Mouse (Mus musculus): ENCODE measurements around the gene Ube2o. TPM values are rescaled to one million over a fixed set of nuclear protein-coding genes. Genes with fewer than 3 reads are reported as not detected.
A peak's percentile ranks its signal among the peaks of the same experiment; 100 is the strongest.

Gene Ube2o
- polyA plus RNA-seq, 1 experiment from 2014 or later = 11.2 TPM

DNA sequence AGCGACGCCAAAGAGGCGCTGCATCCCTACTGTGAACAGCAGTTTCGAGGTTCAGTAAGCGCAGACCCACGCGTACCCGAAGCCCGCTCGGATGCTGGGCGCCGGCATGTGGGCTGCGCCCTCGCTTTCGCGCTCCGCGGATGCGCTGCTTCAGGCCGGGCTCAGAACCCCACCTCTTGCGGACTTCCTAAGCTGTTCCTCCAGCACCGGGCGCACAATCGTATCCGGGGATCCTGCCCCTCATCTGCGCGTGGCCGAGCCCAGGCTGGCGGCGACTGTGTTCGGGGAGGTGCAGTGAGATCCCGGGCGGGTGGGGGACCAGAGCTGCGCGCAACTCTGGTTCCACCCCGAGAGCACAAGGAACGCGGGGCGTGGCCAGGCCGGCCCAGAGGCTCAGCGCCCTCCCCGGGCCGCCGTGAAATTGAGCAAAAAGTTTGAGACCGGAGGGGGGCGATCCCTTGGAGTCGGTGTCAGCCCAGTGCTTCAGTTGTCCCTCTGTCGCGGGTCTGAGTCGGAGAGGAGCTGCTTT, 48.4 kb downstream of the Ube2o start:
- peak overlapping the region; percentile 53 for H3K4me3 ChIP-seq (ENCODE audit: low read length)

DNA sequence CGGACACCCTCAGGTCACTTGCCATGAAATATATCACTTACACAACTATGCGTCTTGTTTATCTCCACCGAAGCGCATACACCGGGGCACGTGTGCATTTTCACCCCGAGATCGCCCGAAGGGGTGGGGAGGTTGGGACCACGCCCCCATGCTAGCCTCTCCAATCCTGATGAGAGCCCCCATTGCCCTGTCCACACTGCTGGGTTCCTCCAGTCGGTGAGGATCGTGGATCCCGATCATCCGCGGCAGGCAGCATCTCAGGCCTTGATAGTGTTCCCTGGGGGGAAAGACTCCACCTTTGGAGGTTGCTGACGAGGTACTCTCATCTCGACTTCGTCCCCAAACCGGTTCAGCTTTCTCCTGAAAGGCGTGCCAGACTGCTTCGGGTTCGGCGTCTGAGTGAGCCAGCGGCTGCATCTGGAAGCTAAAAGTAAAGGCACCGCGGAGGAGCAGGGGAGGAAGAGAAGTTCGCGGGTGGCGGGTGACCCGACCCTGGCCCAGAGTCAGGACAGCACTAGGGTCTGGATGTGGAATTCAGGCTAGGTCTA, 48.9 kb downstream of the Ube2o start:
- H3K4me1 ChIP-seq (ENCODE audit: control insufficient read depth, insufficient read depth, low read length) = peaks cover 27% of the 10 kb centered on the region
- no peaks in the 10 kb centered on the region for H3K9me3 ChIP-seq (ENCODE audit: control insufficient read depth, low read length)
- H3K4me3 ChIP-seq (ENCODE audit: low read length) = peak overlapping the region; percentile 53
- no peak overlapping the region for H3K27ac ChIP-seq (ENCODE audit: low read depth, low read length)
- ATAC-seq (ENCODE audit: low FRiP score, low TSS enrichment) = no peak; the same call in 1 of the 2 replicates
- peak overlapping the region; percentile 93 for H3K4me2 ChIP-seq (replicated peaks; ENCODE audit: low read depth, low read length)
- under 1% methylated on average over 30 of the region's 30 CpGs for WGBS
- H3K36me3 ChIP-seq (ENCODE audit: control insufficient read depth, insufficient read depth, low read length) = no peaks in the 10 kb centered on the region; the same call in 1 of the 2 replicates
- H3K27me3 ChIP-seq (ENCODE audit: control insufficient read depth, insufficient read depth, low read length) = peaks cover 33% of the 10 kb centered on the region
- peak overlapping the region; percentile 57; the same call in 1 of the 2 replicates for H3K9ac ChIP-seq (ENCODE audit: low read depth, low read length)

More for the DNA sequence above, 48.4 kb downstream of the Ube2o start:
- Histone ChIP-seq H3K9me3 (ENCODE audit: control insufficient read depth, low read length) (no peaks in the 10 kb centered on the region), H3K9ac (ENCODE audit: low read depth, low read length) (peak overlapping the region; percentile 57), H3K27me3 (ENCODE audit: control insufficient read depth, insufficient read depth, low read length) (peaks cover 33% of the 10 kb centered on the region), H3K4me1 (ENCODE audit: control insufficient read depth, insufficient read depth, low read length) (peaks cover 27% of the 10 kb centered on the region), H3K27ac (ENCODE audit: low read depth, low read length) (no peak overlapping the region), H3K36me3 (ENCODE audit: control insufficient read depth, insufficient read depth, low read length) (no peaks in the 10 kb centered on the region; the same call in 1 of the 2 replicates), H3K4me2 (replicated peaks; ENCODE audit: low read depth, low read length) (peak overlapping the region; percentile 93)
- WGBS = under 1% methylated on average over 50 of the region's 50 CpGs
- peak; percentile 59 for ATAC-seq (ENCODE audit: low FRiP score, low TSS enrichment)

DNA sequence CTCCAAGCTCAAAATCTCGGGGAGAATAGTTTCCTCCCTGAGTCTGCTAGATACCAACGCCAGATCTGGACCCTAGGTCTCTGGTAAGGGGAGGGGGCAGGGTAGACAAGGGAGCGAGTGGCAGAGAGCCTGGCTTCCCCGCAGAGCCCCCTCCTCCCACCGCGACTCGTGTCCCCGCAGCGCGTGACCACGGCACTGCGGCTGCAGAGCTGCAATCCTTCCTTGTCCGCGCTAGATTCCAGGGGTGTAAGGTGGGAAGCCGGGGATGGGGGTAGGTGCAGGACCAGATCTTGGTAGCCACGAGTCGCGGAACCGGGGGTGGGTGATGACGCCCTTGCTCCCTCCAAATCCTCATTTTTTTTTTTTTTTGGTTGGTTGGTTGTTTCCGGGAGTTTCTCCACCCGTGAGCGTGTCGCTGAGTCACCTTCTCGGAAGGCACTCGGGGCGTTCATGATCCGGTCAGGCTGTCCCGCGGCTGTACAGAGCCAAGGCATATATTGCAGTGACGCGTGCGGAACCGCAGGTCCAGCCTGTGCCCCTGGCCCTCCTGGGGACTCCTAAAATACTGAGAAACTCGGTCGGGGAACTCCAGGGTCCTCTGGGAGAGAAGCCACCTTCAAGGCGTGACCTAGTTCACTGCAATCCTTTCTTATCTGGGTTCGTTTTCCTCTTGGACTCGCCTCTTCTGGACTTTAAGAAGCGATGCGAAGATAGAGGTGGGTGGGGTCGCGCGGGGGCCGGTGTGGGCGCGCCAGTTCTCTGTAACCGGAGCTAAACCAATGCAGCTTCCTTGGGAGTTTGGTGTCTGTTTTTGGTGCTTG, 49.7 kb downstream of the Ube2o start:
- Histone ChIP-seq H3K4me2 (replicated peaks; ENCODE audit: low read depth, low read length) (peak overlapping the region; percentile 93), H3K27me3 (ENCODE audit: control insufficient read depth, insufficient read depth, low read length) (peaks cover 33% of the 10 kb centered on the region), H3K36me3 (ENCODE audit: control insufficient read depth, insufficient read depth, low read length) (no peaks in the 10 kb centered on the region), H3K4me1 (ENCODE audit: control insufficient read depth, insufficient read depth, low read length) (peaks cover 27% of the 10 kb centered on the region), H3K4me3 (ENCODE audit: low read length) (peak overlapping the region; percentile 53), H3K9me3 (ENCODE audit: control insufficient read depth, low read length) (no peaks in the 10 kb centered on the region), H3K9ac (ENCODE audit: low read depth, low read length) (peak overlapping the region; percentile 50), H3K27ac (ENCODE audit: low read depth, low read length) (no peak overlapping the region)
- WGBS = 1% methylated on average over 48 of the region's 48 CpGs
- ATAC-seq (ENCODE audit: low FRiP score, low TSS enrichment) = no peak

DNA sequence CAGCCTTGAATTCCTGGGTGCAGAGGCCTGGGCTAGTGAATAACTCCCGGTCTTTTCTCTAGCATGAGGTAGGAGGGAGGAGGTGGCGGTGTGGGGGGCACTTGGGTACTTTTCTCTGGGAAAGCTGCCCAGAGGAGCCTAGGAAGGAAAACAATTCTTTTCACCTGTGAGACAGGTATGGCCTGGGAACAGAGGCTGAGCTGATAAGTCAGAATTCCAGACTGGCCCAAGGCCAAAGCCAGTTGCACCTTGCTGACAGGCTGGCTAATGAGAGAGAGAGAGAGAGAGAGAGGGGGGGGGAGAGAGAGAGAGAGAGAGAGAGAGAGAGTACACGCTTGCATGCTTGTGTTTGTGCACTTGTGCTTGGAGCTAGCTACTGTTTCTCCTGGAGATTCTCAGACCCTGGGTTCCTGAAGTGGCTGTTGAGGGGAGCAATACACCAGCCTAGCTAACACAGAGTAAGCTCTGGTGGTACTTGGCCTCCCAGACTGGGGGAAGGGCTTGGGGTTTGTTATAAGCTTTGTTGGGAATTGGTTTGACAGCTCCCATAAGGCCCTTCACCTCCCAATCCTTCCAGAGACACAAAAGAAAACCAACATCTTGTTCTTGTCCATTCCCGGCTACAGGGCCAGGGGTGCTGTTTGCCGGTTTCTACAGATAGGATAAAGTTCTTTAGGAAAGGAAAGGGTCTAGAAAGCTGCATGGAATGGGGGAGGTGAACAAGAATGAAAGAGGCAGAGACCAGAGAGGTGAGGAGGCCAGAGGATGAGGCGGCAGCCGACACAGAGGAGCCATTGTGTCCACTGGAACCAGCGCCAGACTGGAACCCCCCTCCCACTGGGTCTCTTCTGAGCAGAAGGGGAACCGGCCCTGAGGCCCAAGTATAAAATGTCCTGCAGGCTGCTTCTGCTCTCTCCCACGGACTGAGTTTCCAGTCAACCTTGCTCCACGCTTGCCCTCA, 50.8 kb downstream of the Ube2o start, which contains the start of gene Sphk1:
Gene Sphk1, plus strand, starts transcription at position 739 of the 961 bp plus-strand sequence.
- Histone ChIP-seq H3K4me2 (replicated peaks; ENCODE audit: low read depth, low read length) (peak within 1 kb of the TSS; percentile 93), H3K27me3 (ENCODE audit: control insufficient read depth, insufficient read depth, low read length) (peaks cover 33% of the 10 kb centered on the region), H3K27ac (ENCODE audit: low read depth, low read length) (no peak within 1 kb of the TSS), H3K4me3 (ENCODE audit: low read length) (peak within 1 kb of the TSS; percentile 53), H3K9ac (ENCODE audit: low read depth, low read length) (peak within 1 kb of the TSS; percentile 50), H3K4me1 (ENCODE audit: control insufficient read depth, insufficient read depth, low read length) (peaks cover 27% of the 10 kb centered on the region), H3K36me3 (ENCODE audit: control insufficient read depth, insufficient read depth, low read length) (no peaks in the 10 kb centered on the region), H3K9me3 (ENCODE audit: control insufficient read depth, low read length) (no peaks in the 10 kb centered on the region)
- 31% methylated on average over 11 of the region's 11 CpGs for WGBS
- no peak for ATAC-seq (ENCODE audit: low FRiP score, low TSS enrichment)

DNA sequence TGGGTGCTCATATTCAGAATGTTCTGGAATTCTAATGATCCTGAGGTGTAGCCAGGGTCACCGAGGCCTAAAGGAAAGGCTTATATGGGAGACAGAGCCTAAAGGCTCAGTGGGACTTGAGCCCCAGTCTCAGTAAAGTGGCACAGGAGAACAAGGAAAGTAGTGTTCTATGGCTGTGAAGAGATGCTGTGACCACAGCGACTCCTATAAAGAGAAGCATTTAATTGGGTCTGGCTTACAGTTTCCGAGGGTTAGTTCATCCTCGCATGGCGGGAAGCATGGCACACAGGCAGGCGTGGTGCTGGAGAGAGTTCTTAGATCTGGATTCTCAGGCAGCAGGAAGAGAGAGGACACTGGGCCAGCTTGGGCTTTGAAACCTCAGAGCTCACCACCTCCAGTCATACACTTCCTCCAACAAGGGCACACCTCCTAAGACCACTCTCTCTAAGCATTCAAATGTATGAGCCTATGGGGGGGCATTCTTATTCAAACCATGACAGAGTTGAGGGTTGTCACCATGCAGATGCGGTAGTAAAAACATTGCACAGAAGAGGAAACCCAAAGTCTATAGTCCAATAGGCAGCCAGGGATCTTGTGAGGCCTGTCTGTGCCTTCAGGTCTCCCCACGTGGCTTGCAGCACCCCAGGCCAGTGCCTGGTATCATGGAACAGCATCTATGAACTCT, 52.5 kb downstream of the Ube2o start:
- no peaks in the 10 kb centered on the region for H3K36me3 ChIP-seq (ENCODE audit: control insufficient read depth, insufficient read depth, low read length)
- no peak for ATAC-seq (ENCODE audit: low FRiP score, low TSS enrichment)
- H3K9ac ChIP-seq (ENCODE audit: low read depth, low read length) = no peak overlapping the region
- no peak overlapping the region for H3K4me3 ChIP-seq (ENCODE audit: low read length)
- no peak overlapping the region for H3K27ac ChIP-seq (ENCODE audit: low read depth, low read length)
- no peak overlapping the region for H3K4me2 ChIP-seq (replicated peaks; ENCODE audit: low read depth, low read length)
- 81% methylated on average over 8 of the region's 8 CpGs for WGBS
- no peaks in the 10 kb centered on the region for H3K9me3 ChIP-seq (ENCODE audit: control insufficient read depth, low read length)
- peaks cover 33% of the 10 kb centered on the region for H3K27me3 ChIP-seq (ENCODE audit: control insufficient read depth, insufficient read depth, low read length)
- peaks cover 28% of the 10 kb centered on the region for H3K4me1 ChIP-seq (ENCODE audit: control insufficient read depth, insufficient read depth, low read length)

DNA sequence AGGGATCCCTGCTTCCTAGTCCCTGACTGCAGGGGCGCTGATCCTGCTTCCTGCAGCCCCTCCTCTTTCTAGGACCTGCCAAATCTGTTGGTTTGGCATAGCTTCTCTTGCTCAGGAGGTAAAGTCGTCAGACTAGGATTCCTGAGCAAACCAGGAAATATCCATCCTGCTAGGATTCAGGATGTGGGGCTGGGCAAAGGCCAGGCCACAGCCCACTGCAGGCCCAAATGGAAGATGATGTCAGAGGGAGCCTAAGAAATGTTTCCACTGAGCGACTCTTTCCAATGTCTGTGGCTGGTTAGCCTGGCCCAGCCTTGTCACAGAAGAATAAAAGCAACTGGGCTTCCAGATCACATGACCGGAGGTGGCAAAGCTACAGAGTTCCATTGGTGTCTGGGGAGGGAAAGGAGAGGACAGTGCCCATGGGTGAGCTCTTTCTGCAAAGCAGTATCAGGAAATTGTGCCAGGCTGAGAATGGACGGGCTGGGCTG, 57.5 kb downstream of the Ube2o start:
- no peaks in the 10 kb centered on the region for H3K27me3 ChIP-seq (ENCODE audit: control insufficient read depth, insufficient read depth, low read length)
- peaks cover 12% of the 10 kb centered on the region; the same call in 1 of the 2 replicates for H3K4me1 ChIP-seq (ENCODE audit: control insufficient read depth, insufficient read depth, low read length)
- ATAC-seq (ENCODE audit: low FRiP score, low TSS enrichment) = no peak
- H3K4me3 ChIP-seq (ENCODE audit: low read length) = no peak overlapping the region
- 51% methylated on average over 5 of the region's 5 CpGs for WGBS
- no peak overlapping the region for H3K9ac ChIP-seq (ENCODE audit: low read depth, low read length)
- no peaks in the 10 kb centered on the region for H3K36me3 ChIP-seq (ENCODE audit: control insufficient read depth, insufficient read depth, low read length)
- no peak overlapping the region for H3K4me2 ChIP-seq (replicated peaks; ENCODE audit: low read depth, low read length)
- H3K27ac ChIP-seq (ENCODE audit: low read depth, low read length) = no peak overlapping the region
- H3K9me3 ChIP-seq (ENCODE audit: control insufficient read depth, low read length) = no peaks in the 10 kb centered on the region

DNA sequence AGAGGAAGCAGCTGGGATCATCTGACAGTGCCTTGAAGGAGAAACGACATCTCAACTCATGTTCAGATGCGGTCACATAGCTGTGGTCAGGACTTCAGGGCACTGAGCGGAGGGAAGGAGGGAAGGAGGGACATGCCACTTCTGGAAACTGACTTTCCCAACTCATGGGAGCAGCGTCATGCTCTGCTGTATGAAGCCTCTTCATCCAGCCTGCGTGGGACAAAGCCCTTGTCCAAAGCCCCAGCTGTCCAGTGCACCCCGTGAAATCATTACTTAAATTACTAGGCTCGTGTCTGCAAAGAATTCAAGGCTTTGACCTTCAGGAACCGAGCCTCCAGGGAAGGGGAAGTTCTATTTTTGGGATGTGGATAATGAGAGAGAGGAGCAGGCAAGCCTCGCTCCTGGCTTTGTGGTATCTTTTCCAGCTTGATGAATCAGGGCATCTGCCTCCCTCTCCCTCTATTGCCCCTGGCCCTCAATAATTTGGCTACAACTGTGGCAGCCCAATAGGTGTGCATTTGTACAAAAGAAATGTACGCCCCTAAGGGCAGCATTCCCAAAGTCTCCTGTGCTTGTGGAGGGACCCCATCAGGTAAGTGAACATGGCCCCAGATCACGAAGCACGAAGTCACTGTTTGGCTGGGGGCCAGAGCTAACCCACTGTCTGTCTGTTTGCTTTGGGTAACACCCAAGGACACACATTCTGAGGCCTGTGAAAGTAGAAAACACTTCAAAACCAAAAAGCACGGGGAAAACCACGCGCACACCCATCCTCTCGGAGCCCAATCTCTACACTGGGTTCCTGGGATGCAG, 58.2 kb downstream of the Ube2o start:
- Histone ChIP-seq H3K4me2 (replicated peaks; ENCODE audit: low read depth, low read length) (no peak overlapping the region), H3K4me3 (ENCODE audit: low read length) (no peak overlapping the region), H3K36me3 (ENCODE audit: control insufficient read depth, insufficient read depth, low read length) (no peaks in the 10 kb centered on the region), H3K9me3 (ENCODE audit: control insufficient read depth, low read length) (no peaks in the 10 kb centered on the region), H3K9ac (ENCODE audit: low read depth, low read length) (no peak overlapping the region), H3K27ac (ENCODE audit: low read depth, low read length) (no peak overlapping the region), H3K4me1 (ENCODE audit: control insufficient read depth, insufficient read depth, low read length) (peaks cover 15% of the 10 kb centered on the region; the same call in 1 of the 2 replicates), H3K27me3 (ENCODE audit: control insufficient read depth, insufficient read depth, low read length) (no peaks in the 10 kb centered on the region)
- 49% methylated on average over 16 of the region's 16 CpGs for WGBS
- ATAC-seq (ENCODE audit: low FRiP score, low TSS enrichment) = no peak

All from kidney, embryonic 14.5 days (tissue).